Mouse (Mus musculus): ENCODE measurements around the gene Csnk1e. TPM values are rescaled to one million over a fixed set of nuclear protein-coding genes. Genes with fewer than 3 reads are reported as not detected.

The Csnk1e gene
- polyA plus RNA-seq, 1 experiment, result 31.5 TPM

DNA sequence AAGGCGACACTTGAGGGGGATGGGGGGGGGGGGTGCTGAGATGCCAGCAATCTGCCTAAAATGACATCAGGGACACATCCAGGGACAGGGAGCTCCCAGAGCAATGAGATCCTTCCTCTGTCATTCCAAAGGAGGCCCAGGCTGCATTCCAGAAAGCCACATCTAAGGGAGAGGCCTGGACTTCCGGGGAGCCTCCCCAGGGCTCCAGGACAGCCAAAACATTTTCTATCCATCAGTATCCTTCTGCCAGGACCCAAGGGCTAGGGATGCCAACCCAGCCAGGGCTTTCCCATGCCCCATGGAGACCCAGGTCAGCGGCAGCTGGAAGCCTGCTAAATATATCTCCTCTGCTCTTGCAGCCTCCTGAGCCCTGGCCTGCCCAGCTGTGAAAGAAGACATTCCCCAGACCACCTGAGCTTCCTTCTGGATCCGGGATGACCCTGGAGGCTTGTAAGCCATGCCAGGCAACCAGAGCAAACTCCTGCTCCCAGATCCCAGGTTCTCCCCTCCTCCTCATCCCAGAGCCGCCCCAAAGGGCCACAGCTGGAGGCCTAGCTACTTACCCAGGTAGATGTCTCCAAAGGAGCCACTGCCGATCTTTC lies 17.1 kb downstream of the Csnk1e start:
- TF ChIP-seq CTCF (conservative IDR thresholded peaks at IDR 0.05; ENCODE audit: insufficient read depth, insufficient read length, low read depth, low read length) (no peak), POLR2A (IDR thresholded peaks at IDR 0.05; ENCODE audit: low read depth, low read length) (no peak)
- Histone ChIP-seq H3K27ac (ENCODE audit: insufficient read depth, low read depth, low read length) (peak overlapping the region; percentile 36), H3K27me3 (replicated peaks; ENCODE audit: control insufficient read depth, insufficient read depth, low read length) (no peaks in the 10 kb centered on the region), H3K4me3 (ENCODE audit: insufficient read depth, low read depth, low read length) (no peak overlapping the region), H3K36me3 (ENCODE audit: control insufficient read depth, insufficient read depth, low read length) (no peaks in the 10 kb centered on the region), H3K4me1 (ENCODE audit: control insufficient read depth, insufficient read depth, low read length) (peaks cover 30% of the 10 kb centered on the region)
- 70% methylated on average over 6 of the region's 6 CpGs for WGBS
- DNase-seq, result peak; percentile 47

- H3K4me3 ChIP-seq (ENCODE audit: insufficient read depth, low read depth, low read length), result no peak overlapping the region
- H3K27ac ChIP-seq (ENCODE audit: insufficient read depth, low read depth, low read length), result peak overlapping the region; percentile 36
- DNase-seq, result no peak
- TF ChIP-seq POLR2A (IDR thresholded peaks at IDR 0.05; ENCODE audit: low read depth, low read length) (no peak), CTCF (conservative IDR thresholded peaks at IDR 0.05; ENCODE audit: insufficient read depth, insufficient read length, low read depth, low read length) (no peak)
- no peaks in the 10 kb centered on the region for H3K27me3 ChIP-seq (replicated peaks; ENCODE audit: control insufficient read depth, insufficient read depth, low read length)
- WGBS, result 67% methylated on average over 12 of the region's 12 CpGs
- H3K4me1 ChIP-seq (ENCODE audit: control insufficient read depth, insufficient read depth, low read length), result peaks cover 30% of the 10 kb centered on the region
- no peaks in the 10 kb centered on the region for H3K36me3 ChIP-seq (ENCODE audit: control insufficient read depth, insufficient read depth, low read length)
Measured at GRCm38 (mm10) chr15:79437541-79438208, 17.7 kb downstream of the Csnk1e start.

DNA sequence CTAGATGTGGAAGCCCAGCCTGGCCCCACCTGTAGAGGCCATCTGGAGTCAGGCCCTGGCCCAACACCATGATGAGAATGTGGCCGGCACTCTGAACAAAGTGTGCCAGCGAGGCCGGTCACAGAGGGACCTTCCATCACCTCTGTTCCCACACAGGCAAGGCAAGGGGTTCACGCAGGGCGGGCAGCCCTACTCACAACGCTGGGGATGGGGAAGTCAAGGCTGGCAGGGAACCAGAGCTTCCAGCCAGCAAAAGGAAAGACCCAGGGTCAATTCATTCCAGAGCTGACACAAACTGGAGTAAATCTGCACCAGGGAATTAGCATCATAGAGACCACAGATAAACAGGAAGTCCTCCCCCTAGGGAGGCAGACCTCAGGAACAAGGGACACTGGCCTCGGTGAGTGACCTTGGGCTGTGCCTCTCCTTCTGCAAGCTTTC lies 18.9 kb downstream of the Csnk1e start:
- peak; percentile 81 for DNase-seq
- TF ChIP-seq CTCF (conservative IDR thresholded peaks at IDR 0.05; ENCODE audit: insufficient read depth, insufficient read length, low read depth, low read length) (no peak), POLR2A (IDR thresholded peaks at IDR 0.05; ENCODE audit: low read depth, low read length) (no peak)
- peak overlapping the region; percentile 47 for H3K27ac ChIP-seq (ENCODE audit: insufficient read depth, low read depth, low read length)
- no peak overlapping the region for H3K4me3 ChIP-seq (ENCODE audit: insufficient read depth, low read depth, low read length)
- peaks cover 34% of the 10 kb centered on the region for H3K4me1 ChIP-seq (ENCODE audit: control insufficient read depth, insufficient read depth, low read length)
- H3K36me3 ChIP-seq (ENCODE audit: control insufficient read depth, insufficient read depth, low read length), result no peaks in the 10 kb centered on the region
- no peaks in the 10 kb centered on the region for H3K27me3 ChIP-seq (replicated peaks; ENCODE audit: control insufficient read depth, insufficient read depth, low read length)
- WGBS, result 44% methylated on average over 7 of the region's 7 CpGs

DNA sequence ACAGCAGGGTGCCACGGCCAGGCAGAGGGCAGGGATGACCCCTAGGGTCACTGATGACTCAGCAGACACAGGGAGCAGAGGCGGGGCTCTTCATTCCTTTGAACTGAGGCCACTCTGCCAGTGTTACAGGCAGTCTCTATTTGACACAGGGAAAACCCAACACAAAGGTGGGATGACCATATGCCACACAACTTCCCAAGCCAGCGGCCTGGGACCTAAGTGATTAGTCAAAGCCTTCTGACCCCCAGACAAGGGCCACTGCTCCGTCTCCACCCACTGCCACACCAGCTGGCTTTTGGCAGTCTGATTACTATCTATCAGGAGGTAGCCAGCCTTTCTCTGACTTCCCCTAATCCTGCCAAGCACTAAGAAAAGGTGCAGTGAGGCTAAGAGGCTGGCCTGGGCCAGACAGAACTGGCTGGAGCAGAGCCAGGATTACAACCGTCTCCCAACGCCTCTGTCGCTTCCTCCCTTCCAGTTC lies 20.1 kb downstream of the Csnk1e start:
- DNase-seq, result peak; percentile 73
- no peaks in the 10 kb centered on the region for H3K36me3 ChIP-seq (ENCODE audit: control insufficient read depth, insufficient read depth, low read length)
- peak overlapping the region; percentile 9; the same call in 1 of the 2 replicates for H3K27ac ChIP-seq (ENCODE audit: insufficient read depth, low read depth, low read length)
- no peak for TF ChIP-seq POLR2A (IDR thresholded peaks at IDR 0.05; ENCODE audit: low read depth, low read length)
- no peak for TF ChIP-seq CTCF (conservative IDR thresholded peaks at IDR 0.05; ENCODE audit: insufficient read depth, insufficient read length, low read depth, low read length)
- H3K27me3 ChIP-seq (replicated peaks; ENCODE audit: control insufficient read depth, insufficient read depth, low read length), result no peaks in the 10 kb centered on the region
- no peak overlapping the region for H3K4me3 ChIP-seq (ENCODE audit: insufficient read depth, low read depth, low read length)
- WGBS, result 17% methylated on average over 7 of the region's 7 CpGs
- peaks cover 34% of the 10 kb centered on the region for H3K4me1 ChIP-seq (ENCODE audit: control insufficient read depth, insufficient read depth, low read length)

DNA sequence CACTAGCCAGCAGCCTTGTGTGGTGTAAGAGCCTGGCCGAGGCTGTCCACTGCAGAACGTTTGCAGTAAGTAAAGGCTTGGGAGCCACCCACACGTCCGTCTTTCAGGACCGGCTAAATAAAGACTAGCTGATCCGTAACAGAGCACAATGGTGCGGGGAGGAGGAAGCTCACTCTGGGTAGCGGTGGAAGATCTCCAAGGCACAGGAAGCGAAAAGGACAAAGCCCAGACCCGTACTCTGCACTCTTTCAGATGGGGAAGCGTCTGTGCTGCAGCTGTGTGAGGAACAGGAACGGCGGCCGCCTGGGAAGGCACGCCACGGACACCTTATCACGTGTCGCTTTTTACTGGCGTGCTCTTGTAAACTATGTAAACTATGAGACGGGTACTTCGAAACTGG lies 22.5 kb downstream of the Csnk1e start:
- H3K36me3 ChIP-seq (ENCODE audit: control insufficient read depth, insufficient read depth, low read length), result no peaks in the 10 kb centered on the region
- 55% methylated on average over 21 of the region's 21 CpGs for WGBS
- DNase-seq, result peak; percentile 40
- no peak for TF ChIP-seq CTCF (conservative IDR thresholded peaks at IDR 0.05; ENCODE audit: insufficient read depth, insufficient read length, low read depth, low read length)
- no peak for TF ChIP-seq POLR2A (IDR thresholded peaks at IDR 0.05; ENCODE audit: low read depth, low read length)
- H3K4me3 ChIP-seq (ENCODE audit: insufficient read depth, low read depth, low read length), result no peak overlapping the region
- H3K27ac ChIP-seq (ENCODE audit: insufficient read depth, low read depth, low read length), result no peak overlapping the region
- no peaks in the 10 kb centered on the region for H3K27me3 ChIP-seq (replicated peaks; ENCODE audit: control insufficient read depth, insufficient read depth, low read length)
- H3K4me1 ChIP-seq (ENCODE audit: control insufficient read depth, insufficient read depth, low read length), result peaks cover 28% of the 10 kb centered on the region

DNA sequence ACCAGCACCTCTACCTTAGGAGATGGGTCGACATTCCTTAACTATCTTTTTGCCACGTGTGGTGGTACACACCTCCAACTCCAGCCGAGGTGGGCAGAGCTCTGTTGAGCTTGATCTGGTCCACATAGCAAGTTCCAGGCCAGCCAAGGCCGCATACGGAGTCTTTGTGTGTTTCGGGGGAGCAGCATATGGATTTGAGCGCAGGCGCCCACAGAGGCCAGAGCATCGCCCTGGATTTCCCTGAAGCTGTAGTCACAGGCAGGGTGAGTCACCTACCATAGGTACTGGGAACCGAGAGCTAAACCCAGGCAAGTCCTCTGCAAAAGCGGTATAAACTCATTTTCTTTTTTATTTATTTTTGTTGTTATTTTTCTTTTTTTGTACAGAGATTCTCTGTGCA lies 23.0 kb downstream of the Csnk1e start:
- peaks cover 26% of the 10 kb centered on the region for H3K4me1 ChIP-seq (ENCODE audit: control insufficient read depth, insufficient read depth, low read length)
- peak overlapping the region; percentile 20; the same call in 1 of the 2 replicates for H3K27ac ChIP-seq (ENCODE audit: insufficient read depth, low read depth, low read length)
- WGBS, result 79% methylated on average over 11 of the region's 11 CpGs

GRCm38 (mm10) chr15:79431925-79432324 lies 23.4 kb downstream of the Csnk1e start:
- 51% methylated on average over 7 of the region's 7 CpGs for WGBS
- no peak for DNase-seq
- no peak for TF ChIP-seq CTCF (conservative IDR thresholded peaks at IDR 0.05; ENCODE audit: insufficient read depth, insufficient read length, low read depth, low read length)
- H3K4me3 ChIP-seq (ENCODE audit: insufficient read depth, low read depth, low read length), result no peak overlapping the region
- H3K4me1 ChIP-seq (ENCODE audit: control insufficient read depth, insufficient read depth, low read length), result peaks cover 22% of the 10 kb centered on the region
- H3K27ac ChIP-seq (ENCODE audit: insufficient read depth, low read depth, low read length), result peak overlapping the region; percentile 20; the same call in 1 of the 2 replicates
- no peaks in the 10 kb centered on the region for H3K27me3 ChIP-seq (replicated peaks; ENCODE audit: control insufficient read depth, insufficient read depth, low read length)
- no peaks in the 10 kb centered on the region for H3K36me3 ChIP-seq (ENCODE audit: control insufficient read depth, insufficient read depth, low read length)

More for the DNA sequence above, 23.0 kb downstream of the Csnk1e start:
- no peak for DNase-seq
- Histone ChIP-seq H3K27me3 (replicated peaks; ENCODE audit: control insufficient read depth, insufficient read depth, low read length) (no peaks in the 10 kb centered on the region), H3K4me3 (ENCODE audit: insufficient read depth, low read depth, low read length) (no peak overlapping the region), H3K36me3 (ENCODE audit: control insufficient read depth, insufficient read depth, low read length) (no peaks in the 10 kb centered on the region)
- TF ChIP-seq CTCF (conservative IDR thresholded peaks at IDR 0.05; ENCODE audit: insufficient read depth, insufficient read length, low read depth, low read length), result no peak
